Mouse (Mus musculus) left cerebral cortex, postnatal 14 days (tissue): ENCODE data around the gene Prok1. TPM values are rescaled to one million over a fixed set of nuclear protein-coding genes. Genes with fewer than 3 reads are reported as not detected.
A peak's percentile ranks its signal among the peaks of the same experiment; 100 is the strongest.

Experiments
- DNase-seq, 2 experiments: peaks; one replicate each; pipeline ENCODE4 v3.0.0; 2021 to 2022; ENCODE audit warnings: low spot score in 2 of 2, mixed read lengths in 1 of 2
- intact Hi-C: fragments of 180-260 bp; cut with DNase I; formaldehyde crosslinking; loops from one replicate; pipeline ENCODE4 v1.15.1; 2025
- total RNA-seq, 2 experiments: library from RNA; stranded (reverse); gene quantifications; 2 replicates each; pipeline ENCODE4 v1.2.3; 2021

Gene Prok1
- total RNA-seq, 2 experiments from 2014 or later: not detected

DNA sequence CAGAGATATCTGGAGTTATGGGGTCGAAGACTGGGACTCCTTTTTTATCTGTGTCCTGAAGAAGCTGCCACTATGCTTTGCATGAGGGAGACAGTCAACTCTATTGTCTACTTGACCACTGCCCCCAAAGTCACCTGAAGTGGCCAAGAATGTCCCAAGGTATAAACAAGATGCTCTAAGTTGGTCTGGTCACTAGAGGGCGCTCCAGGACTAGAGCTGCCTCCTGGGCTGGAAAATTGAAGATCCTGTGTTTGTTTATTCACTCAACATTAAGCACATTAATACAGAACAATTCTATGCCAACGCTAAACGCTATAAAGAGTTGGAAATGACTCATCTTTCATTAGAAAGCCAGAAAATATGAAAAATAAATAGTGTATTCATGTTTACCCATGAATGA, 33.5 kb downstream of the Prok1 start:
- peak; percentile 81 to 82 for DNase-seq
- intact Hi-C loops: loop anchor here (2.0 to 10.0 kb wide), 2 partner anchors 69 to 259 kb away; no protein-coding TSS in a partner anchor

DNA sequence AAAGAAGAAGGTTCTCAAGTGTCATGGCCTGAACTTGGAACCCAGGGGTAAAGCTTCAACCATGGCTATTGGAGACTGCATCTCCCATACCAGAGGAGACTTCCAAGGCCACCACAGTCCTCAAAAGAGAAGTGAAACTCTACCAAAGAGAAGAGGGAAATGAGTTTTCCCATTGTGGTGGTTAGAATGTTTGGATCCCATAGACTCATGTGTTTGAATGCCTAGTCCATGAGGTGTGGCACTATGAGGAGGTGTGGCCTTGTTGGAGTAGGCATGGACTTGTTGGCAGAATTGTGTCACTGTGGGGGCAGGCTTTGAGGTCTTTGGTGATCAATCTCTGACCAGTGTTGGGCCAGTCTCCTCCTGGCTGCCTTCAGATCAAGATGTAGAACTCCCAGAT, 34.3 kb downstream of the Prok1 start:
- DNase-seq: no peak
- intact Hi-C loops: loop anchor here (10.0 kb wide), 1 partner anchor 260 kb away; no protein-coding TSS in a partner anchor

DNA sequence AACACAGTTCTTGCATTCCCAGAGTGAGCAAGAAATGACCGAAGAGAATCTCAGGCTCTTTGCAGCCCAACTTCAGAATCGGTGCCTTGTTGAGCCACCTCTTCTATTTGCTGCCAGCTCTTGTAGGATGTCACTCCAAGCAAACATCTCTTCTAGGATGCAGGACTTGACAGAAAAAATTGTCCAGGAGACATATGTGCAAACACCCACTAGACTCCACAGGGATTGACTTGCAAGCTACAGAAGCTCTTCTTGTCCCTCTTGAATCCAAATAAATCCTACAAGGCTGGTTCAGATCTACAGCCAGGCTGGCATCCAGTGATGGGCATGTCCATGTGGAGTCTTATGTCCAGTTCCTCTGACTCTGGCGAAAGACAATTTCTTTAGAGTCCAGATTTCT, 35.1 kb downstream of the Prok1 start:
- intact Hi-C loops: loop anchor here (10.0 kb wide), 1 partner anchor 260 kb away; no protein-coding TSS in a partner anchor
- DNase-seq: no peak

DNA sequence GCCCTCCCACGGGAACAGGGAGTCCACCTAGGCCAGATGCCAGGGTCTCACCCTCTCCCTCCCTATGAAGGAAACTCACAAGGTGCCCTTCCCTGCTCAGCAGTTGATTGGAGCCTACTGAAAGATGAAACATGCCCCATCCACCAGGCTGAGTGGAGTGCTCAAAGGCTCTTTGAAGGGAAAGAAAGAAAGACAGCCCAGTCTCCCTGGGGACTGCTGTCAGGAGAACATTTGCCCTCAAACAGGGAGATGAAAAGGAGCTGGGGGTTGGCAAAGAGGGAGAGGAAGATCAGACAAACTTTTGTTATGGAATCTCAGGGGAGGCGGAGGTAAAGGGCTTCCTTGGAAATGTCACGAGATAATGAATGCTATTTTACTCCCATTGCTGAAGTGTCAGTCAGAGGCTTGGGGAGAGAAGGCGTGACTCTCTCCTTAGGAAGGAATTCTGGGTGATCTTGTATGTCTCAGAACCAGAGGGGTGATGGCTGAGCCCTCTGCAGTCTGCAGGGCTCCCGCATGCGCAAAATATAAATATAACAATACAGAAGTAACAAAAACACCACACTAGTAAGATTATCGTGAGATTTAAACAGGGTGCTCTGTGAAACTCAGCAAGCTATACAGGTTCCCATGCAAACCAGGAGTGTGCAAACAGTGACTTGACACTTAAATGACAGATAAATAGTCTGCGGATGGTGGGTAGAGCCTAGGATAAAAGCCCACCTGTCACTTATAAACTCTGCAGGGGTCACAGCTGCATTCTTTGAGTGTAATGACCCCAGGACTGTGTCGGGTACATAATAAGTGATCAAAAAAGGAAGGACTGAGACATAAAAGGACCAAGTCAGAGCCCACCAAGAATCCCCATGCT, 38.0 kb downstream of the Prok1 start:
- DNase-seq: no peak
- intact Hi-C loops: loop anchor here (10.0 kb wide), 1 partner anchor 263 kb away; no protein-coding TSS in a partner anchor

DNA sequence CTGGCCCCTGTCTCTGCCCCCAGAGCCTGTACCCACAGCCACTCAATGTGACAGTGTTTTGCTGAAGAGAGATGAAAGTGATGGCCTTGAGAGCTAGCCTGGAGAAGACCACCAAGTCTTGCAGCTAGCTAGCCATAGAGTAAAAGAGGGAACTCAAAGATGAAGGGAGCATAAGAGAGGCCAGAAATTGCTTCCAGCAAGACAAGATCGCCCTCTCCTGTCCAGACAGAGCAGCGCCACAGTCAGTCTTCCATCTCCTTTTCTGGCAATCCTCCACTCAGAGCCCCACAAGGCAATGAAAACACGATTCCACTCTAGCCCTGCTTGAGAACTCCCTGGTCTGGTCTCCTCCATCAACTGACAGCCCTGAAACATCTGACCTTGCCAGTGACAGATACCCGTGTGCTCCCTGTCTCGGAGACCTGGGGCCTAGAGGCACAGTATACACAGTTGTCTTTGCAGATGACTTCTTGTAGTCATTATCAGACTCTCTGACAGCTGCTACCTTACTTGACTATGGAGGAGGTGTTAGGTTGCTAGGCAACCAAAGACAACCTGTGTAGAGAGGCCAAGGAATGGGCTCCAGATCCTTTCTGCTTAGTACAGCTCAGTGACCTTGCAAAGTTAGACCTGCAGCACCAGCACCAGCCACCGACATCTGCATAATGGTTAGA, 51.1 kb downstream of the Prok1 start:
- intact Hi-C loops: loop anchor here (1.0 to 2.0 kb wide), 3 partner anchors 94 to 286 kb away; no protein-coding TSS in a partner anchor
- DNase-seq: peak; percentile 79 to 91

DNA sequence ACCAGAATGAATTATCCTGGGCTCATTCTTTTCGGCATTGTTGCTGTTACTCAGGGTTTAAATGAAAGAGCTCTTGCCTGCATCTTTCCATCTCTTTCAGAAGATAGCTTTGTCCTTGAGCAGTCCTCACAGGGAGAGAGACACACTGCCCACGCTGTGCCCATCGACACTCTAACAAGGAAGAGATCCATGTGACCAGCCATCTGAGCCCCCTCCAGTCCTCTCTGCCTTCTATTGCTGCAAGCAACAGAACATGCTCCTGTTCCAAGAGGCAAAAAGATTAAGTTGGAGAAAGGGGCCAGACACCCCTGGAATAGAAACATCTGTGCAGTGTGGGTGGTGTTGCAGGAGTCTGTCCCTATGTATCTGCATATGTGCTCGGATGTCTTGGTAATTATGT, 52.5 kb downstream of the Prok1 start:
- intact Hi-C loops: no loop called here
- peak in 1 of 2 experiments; percentile 60 for DNase-seq

DNA sequence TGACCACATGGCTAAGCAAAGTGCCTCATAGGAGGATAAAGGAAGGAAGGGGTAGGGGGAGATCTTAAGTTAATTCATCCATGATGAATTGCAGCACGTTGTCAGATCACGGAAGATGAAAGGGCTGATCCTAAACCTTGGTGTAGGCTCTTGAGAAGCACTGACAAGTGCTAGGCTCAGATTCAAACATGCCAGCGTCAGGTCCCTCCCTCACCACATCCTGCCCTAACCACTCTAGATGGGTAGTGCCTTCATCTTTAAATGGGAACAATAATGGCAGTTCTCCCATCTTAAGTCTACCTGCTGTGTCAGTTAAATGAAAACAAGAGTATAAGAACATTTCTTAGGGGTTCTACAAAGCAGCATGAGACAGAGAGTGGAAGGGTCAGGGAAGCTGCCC, 53.9 kb downstream of the Prok1 start:
- intact Hi-C loops: no loop called here
- no peak for DNase-seq

DNA sequence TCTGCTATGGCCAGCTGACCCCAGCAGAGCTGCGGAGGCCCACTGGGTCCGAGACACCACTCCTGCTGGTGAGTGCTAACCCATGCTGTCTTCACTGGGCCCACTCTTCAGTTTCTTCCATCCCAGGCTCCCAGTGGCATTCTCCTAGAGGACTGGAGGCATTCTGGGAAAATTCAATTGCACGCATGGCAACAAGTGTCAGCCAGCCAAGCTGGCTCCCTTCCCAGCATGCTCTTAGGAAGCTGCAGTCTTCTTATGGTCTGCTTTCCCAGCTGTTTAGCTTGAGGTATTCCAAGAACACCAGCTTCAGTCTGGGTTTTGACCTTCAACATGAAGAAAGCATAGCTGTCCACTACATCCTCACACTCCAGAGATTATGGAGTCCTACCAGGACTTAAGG, 56.3 kb downstream of the Prok1 start:
- DNase-seq: peak; percentile 46 to 65
- intact Hi-C loops: no loop called here

Other genes with a start within 250 kb of the Prok1 start
- gene Kcna3, start 203.5 kb downstream of the Prok1 start, total RNA-seq: 10 to 100 TPM; 28.5 to 28.6 TPM
- 100 to 1,000 TPM in 1 of 2 experiments, 10 to 100 TPM in 1; 97.4 to 107 TPM for gene Kcna2, start 138.6 kb downstream of the Prok1 start, total RNA-seq
- gene Kcna10, start 56.7 kb downstream of the Prok1 start, total RNA-seq: not detected
- gene Cym, start 18.0 kb downstream of the Prok1 start, total RNA-seq: not detected
- gene A630076J17Rik, start 9.1 kb downstream of the Prok1 start, total RNA-seq: not detected
- 10 to 100 TPM; 64.9 to 65.7 TPM for gene Lamtor5, start 39.2 kb upstream of the Prok1 start, total RNA-seq
- 1 to 10 TPM; 2.4 to 2.7 TPM for gene Slc16a4, start 51.5 kb upstream of the Prok1 start, total RNA-seq
- 10 to 100 TPM; 24.5 to 24.6 TPM for gene Rbm15, start 94.0 kb upstream of the Prok1 start, total RNA-seq
- 10 to 100 TPM; 61.7 to 74.6 TPM for gene Kcnc4, start 219.8 kb upstream of the Prok1 start, total RNA-seq